Mouse (Mus musculus) gastrocnemius, adult 18-20 months (tissue): Measurements from ENCODE around the gene Vmn1r209. TPM values are rescaled to one million over a fixed set of nuclear protein-coding genes. Genes with fewer than 3 reads are reported as not detected.
"Not testable (repeated sequence)": the region's sequence is repeated elsewhere in the genome, so short reads cannot be mapped to it uniquely, and the experiment has no call there.

Experiments
- DNase-seq: peaks from one replicate; pipeline ENCODE4 v3.0.0; 2021; ENCODE audit warnings: low spot score
- long read RNA-seq, 2 experiments: library from polyadenylated mRNA; stranded (forward); transcript quantifications; one replicate each; pipeline ENCODE4 v2.0.0; 2021
- total RNA-seq, 2 experiments: library from RNA; stranded (reverse); gene quantifications; 2 replicates each; pipeline ENCODE4 v1.2.3; 2021

Vmn1r209 gene
- total RNA-seq = not detected
- long read RNA-seq, experiment 1 = 0 reads
- long read RNA-seq, experiment 2 = 0 reads

GRCm38 (mm10) chr13:22809582-22809981, at the start of gene Vmn1r209:
Vmn1r209 (minus strand) TSS chr13:22809682.
- DNase-seq = not testable (repeated sequence)

- DNase-seq = no peak
These were observed 48.0 kb upstream of the Vmn1r209 start, which contains the start of gene Vmn1r211 for GRCm38 (mm10) chr13:22857461-22857860. Vmn1r211 (minus strand) TSS chr13:22857561.

- no peak for DNase-seq
These were observed 45.3 kb upstream of the Vmn1r209 start for GRCm38 (mm10) chr13:22854760-22855159.

- DNase-seq = no peak
These were observed 37.3 kb upstream of the Vmn1r209 start for GRCm38 (mm10) chr13:22846798-22847197.

- not testable (repeated sequence) for DNase-seq
These were observed 34.8 kb upstream of the Vmn1r209 start for GRCm38 (mm10) chr13:22844304-22844703.

GRCm38 (mm10) chr13:22831248-22831647, 21.8 kb upstream of the Vmn1r209 start, which contains the start of gene Vmn1r210:
Vmn1r210 (minus strand) TSS chr13:22831348.
- DNase-seq = no peak

- not testable (repeated sequence) for DNase-seq
These were observed 19.9 kb upstream of the Vmn1r209 start for GRCm38 (mm10) chr13:22829395-22829794.

GRCm38 (mm10) chr13:22821601-22822000, 12.1 kb upstream of the Vmn1r209 start:
- DNase-seq = not testable (repeated sequence)

- not testable (repeated sequence) for DNase-seq
These were observed 21.4 kb downstream of the Vmn1r209 start for GRCm38 (mm10) chr13:22788096-22788495.

- DNase-seq = not testable (repeated sequence)
These were observed 25.3 kb downstream of the Vmn1r209 start for GRCm38 (mm10) chr13:22784159-22784558.

- DNase-seq = not testable (repeated sequence)
These were observed 32.2 kb downstream of the Vmn1r209 start, which contains the start of gene Vmn1r208 for GRCm38 (mm10) chr13:22777300-22777699. Vmn1r208 (minus strand) TSS chr13:22777400.

GRCm38 (mm10) chr13:22771592-22771991, 37.9 kb downstream of the Vmn1r209 start:
- DNase-seq = not testable (repeated sequence)

Other genes with a start within 250 kb of the Vmn1r209 start
- gene Vmn1r205, start 216.7 kb downstream of the Vmn1r209 start, total RNA-seq = not detected
- gene Vmn1r206, start 185.4 kb downstream of the Vmn1r209 start, total RNA-seq = not detected
- not detected for gene Vmn1r207-ps, start 80.1 kb downstream of the Vmn1r209 start, total RNA-seq
- not detected for gene Vmn1r208, start 32.3 kb downstream of the Vmn1r209 start, total RNA-seq
- not detected for gene Vmn1r210, start 21.7 kb upstream of the Vmn1r209 start, total RNA-seq
- gene Vmn1r211, start 47.9 kb upstream of the Vmn1r209 start, total RNA-seq = not detected
- gene Vmn1r212, start 74.5 kb upstream of the Vmn1r209 start, total RNA-seq = not detected
- not detected for gene Vmn1r213, start 198.0 kb upstream of the Vmn1r209 start, total RNA-seq
- gene Vmn1r214, start 220.7 kb upstream of the Vmn1r209 start, total RNA-seq = not detected